Mouse (Mus musculus) gastrocnemius, postnatal 25 days (tissue): ENCODE measurements at regions not wholly inside any gene's neighbourhood (a gene's known extent, or its start where the extent isn't known, plus 50 kb on each side); places are given as distances from the start of the nearest gene placed in this dataset.
"Not testable (repeated sequence)": the region's sequence is repeated elsewhere in the genome, so short reads cannot be mapped to it uniquely, and the experiment has no call there.

ENCODE experiments used
- DNase-seq: peaks from one replicate; pipeline ENCODE4 v3.0.0; 2022

GRCm38 (mm10) chr6:89157501-89157900 lies 204.9 kb downstream of the Plxna1 start:
- no peak for DNase-seq

DNA sequence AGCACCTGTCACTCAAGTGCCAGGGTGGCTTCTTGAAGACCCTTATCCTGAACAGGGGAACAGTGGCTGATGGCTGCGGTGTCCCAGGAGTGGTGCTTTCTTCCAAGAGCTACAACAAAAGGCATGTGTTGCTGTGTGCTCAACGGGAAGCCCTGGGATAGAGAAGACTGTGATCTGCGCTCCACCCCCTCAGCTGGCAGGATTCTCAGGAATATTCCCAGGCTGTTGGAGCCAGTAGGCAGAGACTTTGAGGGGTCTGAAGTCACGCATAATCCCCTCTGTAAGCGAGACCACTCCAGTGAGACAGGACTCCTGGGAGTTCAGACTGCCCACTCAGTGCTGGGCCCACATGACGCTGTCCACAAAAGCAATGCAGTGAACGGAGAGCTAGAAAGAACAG lies 202.4 kb downstream of the Plxna1 start:
- DNase-seq: no peak

DNA sequence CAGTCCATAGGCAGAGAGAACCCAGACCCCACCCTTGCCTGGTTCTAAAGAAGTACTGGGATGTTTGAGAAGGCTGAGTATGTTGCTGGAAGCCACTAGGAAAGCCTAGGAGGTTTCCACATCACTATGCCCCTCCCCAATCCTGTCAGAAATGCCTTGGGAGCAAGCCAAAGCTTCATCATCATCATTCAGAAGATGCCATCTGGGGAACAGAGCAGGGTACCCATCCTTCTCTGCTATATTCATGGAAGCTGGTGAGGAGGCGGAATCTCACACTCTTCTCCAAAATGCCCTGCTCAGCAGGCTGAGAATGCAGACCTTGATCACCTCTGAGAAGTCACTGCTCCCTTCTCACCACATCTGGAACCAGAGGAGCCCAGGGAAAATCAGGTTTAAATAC lies 200.7 kb downstream of the Plxna1 start:
- no peak for DNase-seq

GRCm38 (mm10) chr6:89169520-89169919 lies 192.9 kb downstream of the Plxna1 start:
- DNase-seq: no peak

DNA sequence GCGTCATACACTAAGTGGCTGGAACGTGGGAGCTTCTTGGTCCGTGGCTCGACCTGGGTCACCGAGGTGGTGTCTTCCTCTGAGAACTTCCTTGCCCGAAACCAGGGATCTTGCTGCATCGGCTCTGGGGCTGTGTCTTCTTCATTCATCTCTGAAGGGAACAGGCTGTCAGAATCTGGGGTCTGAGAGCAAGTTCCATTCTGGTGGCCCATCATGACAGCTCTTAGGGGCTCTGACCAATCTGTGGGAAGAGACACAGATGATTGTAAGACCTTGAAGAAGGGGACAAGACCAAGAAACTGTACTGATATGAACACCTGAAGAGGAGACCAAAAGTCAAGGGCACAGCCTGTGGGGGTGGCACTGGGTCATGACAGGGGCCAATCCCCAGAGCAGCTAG lies 177.5 kb downstream of the Plxna1 start:
- not testable (repeated sequence) for DNase-seq

DNA sequence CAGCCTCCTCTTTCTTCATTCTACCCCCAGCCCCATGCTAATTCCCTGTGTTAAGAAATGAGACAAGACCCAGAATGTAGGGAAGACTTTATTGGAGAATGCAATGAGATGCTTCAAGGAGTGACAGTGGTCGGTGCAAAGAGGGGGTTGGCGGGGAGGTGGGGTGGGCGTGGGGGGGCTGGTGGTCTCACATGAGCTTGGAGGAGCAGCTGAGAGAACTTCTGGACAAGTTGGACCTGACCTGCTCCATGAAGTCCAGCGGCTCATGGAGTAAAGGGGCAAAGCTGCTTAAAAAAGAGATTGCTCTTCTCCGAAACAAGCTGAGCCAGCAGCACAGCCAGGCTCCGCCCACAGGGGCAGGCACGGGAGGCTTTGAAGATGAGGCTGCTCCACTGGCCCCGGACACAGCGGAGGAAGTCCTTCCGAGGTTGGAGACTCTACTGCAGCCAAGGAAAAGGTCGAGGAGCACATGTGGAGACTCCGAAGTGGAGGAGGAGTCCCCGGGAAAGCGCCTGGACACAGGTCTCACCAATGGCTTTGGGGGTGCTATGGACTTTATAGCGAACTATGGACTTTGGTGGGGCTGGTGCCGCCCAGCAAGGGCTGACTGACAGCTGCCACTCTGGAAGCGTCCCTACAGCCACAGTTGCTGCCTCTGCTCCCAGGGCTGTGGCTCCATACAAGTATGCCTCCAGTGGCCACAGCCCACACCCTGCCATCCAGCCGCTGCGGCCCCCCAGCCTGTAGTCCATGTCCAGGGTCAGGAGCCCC lies 161.7 kb downstream of the Plxna1 start:
- not testable (repeated sequence) for DNase-seq

GRCm38 (mm10) chr6:89215021-89215420 lies 147.4 kb downstream of the Plxna1 start:
- DNase-seq: no peak

GRCm38 (mm10) chr6:89235416-89236075 lies 126.9 kb downstream of the Plxna1 start:
- peak; percentile 23 for DNase-seq

GRCm38 (mm10) chr6:89236226-89236625 lies 126.2 kb downstream of the Plxna1 start:
- peak; percentile 3 for DNase-seq

GRCm38 (mm10) chr6:89236892-89237646 lies 125.4 kb downstream of the Plxna1 start:
- DNase-seq: peak; percentile 4

DNA sequence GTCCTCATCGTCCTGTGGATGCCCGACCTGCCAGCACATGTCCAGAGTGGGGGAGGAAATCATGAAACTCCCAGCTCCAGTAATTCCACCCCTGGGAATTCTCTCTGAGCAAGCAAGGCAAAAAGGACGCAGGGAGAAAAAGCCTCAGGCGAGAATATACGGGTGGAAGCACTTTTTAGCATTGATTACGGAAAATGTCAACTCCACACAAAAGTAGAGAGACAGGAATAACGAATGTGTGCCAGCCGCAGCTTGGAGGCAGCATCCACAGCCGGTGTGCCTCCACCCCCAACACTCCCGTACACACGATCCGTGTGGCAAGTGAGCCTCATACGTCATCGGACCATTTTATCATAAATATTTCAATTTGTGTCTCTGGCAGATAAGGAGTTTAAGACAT lies 123.5 kb downstream of the Plxna1 start:
- peak; percentile 4 for DNase-seq

GRCm38 (mm10) chr6:89239511-89239910 lies 122.9 kb downstream of the Plxna1 start:
- DNase-seq: peak; percentile 93

GRCm38 (mm10) chr6:89240168-89240705 lies 122.2 kb downstream of the Plxna1 start:
- peak; percentile 3 for DNase-seq

- DNase-seq: peak; percentile 5
Observed at GRCm38 (mm10) chr6:89242371-89243288, 119.8 kb downstream of the Plxna1 start.

- DNase-seq: peak; percentile 2
Observed at GRCm38 (mm10) chr6:89245506-89245905, 116.9 kb downstream of the Plxna1 start.

DNA sequence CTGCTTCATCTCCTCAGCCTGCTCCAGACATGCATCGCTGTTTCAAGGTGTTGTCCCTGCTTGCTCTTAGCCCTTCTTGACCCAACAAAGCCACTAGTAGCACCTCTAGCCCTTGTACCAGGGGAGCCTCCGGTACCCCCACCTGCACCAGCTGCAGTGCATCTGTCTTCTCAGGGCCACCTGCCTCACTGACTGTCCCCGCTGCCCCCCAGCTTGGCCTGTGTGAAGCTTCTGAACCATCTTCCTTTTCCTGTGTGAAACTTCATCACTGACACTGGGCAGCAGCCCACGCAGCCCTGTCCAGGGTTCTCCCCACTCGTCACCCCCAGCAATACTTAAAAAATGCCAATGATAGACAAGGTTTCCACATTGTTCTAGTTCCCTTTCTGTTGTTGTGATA lies 116.2 kb downstream of the Plxna1 start:
- peak; percentile 2 for DNase-seq

DNA sequence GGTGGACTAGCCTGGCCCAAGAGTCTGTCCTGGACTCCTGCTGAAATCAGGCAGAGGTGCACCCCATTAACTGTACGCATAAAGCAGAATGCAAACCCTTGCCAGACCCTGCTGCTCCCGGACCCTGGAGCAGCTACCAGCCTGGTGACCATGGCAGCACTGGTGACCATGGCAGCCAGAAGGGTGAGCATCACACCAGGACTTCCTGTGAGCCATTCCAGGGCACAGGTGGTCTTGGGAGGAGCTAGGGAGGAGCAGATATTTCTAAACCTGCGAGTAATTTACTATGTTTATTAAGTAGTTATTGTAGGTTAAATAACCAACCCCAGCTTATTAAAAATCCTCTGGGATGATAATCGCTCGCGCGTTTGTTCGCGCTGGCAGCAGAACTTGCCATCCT lies 113.8 kb downstream of the Plxna1 start:
- DNase-seq: no peak

DNA sequence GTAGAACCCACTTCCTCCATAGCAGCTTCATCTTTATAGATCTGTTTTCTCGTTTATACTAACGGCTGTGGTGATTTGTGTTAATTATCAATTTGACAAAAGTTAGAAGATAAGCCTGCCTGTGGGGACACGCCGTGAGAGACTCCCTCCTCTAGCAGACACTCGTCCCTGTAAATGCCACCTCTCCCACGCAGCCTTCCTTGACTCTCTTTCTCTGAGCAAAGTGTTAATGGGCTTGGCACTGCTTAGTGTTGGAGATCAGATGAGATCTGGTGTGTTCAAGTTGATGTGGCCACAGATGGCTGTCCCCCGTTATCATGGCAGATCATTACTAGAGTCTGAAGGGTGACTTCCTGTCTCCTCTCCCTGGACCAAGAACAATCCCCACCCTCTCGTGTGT lies 113.1 kb downstream of the Plxna1 start:
- no peak for DNase-seq

- no peak for DNase-seq
Observed at GRCm38 (mm10) chr6:89251641-89252040, 110.8 kb downstream of the Plxna1 start.

- DNase-seq: no peak
Observed at GRCm38 (mm10) chr6:89256022-89256421, 106.4 kb downstream of the Plxna1 start.

DNA sequence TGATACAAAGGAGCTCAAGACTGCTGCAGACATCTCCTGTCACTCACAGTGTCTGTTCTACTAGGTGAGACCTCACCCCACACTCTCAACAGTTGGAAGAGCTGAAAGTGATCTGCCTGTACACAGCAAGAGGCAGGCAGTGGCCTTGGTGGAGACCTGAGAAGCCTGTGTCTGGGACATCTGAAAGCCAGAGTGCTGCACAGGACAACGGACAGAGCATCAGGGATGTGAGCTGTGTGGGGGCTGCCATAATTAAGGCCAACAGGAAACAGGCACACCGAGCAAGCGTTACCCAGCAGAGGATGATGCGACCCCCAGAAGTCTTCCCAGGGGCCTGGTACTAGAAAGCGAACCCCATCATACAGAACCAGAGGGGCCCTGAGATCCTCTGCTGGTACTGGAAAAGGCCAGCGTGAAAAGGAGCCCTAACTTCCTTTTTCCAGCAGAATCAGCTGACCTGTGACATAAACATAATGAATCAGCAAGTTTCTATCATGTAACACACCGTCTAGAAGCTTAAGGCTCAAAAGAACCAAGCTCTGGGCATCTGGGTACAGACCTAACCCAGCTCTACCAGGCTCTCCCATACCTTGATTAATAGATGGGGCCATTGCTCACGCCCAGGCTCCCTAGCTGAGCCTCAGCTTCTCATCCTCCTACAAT lies 105.7 kb downstream of the Plxna1 start:
- DNase-seq: no peak
